Mouse (Mus musculus): ENCODE measurements at regions not wholly inside any gene's neighbourhood (a gene's known extent, or its start where the extent isn't known, plus 50 kb on each side); places are given as distances from the start of the nearest gene placed in this dataset.

DNA sequence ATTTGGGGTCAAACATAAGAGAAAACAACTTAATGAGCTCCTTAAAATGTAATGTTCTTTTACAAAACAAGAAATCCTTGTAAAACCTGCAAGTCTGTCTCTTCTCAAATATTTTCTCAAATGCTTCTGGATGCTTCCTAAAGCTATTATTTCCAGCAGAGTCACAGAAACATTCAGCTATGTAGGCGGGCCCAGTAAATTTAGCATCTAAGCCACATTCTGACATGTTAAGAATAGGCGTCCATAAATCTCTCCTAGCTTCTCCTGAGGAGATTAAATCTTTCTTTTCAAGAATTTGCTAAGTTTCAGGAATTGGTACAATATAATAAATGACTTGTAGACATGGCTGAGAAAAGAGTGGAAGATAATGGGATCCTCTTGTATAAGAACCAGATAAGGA is 858.9 kb upstream of the Stxbp6 start:
- Histone ChIP-seq H3K9ac (ENCODE audit: low read depth, low read length) (no peak overlapping the region), H3K27me3 (replicated peaks; ENCODE audit: control insufficient read depth, insufficient read depth, low read length) (no peaks in the 10 kb centered on the region), H3K4me1 (ENCODE audit: control insufficient read depth, insufficient read depth, low read length) (no peaks in the 10 kb centered on the region), H3K4me3 (ENCODE audit: low read length) (no peak overlapping the region), H3K27ac (ENCODE audit: low read length) (no peak overlapping the region), H3K4me2 (ENCODE audit: low read depth, low read length) (no peak overlapping the region), H3K9me3 (ENCODE audit: control insufficient read depth, low read length) (no peaks in the 10 kb centered on the region), H3K36me3 (ENCODE audit: control insufficient read depth, insufficient read depth, low read length) (no peaks in the 10 kb centered on the region)
- WGBS, result 66% methylated on average over 2 of the region's 2 CpGs
- no peak for ATAC-seq

DNA sequence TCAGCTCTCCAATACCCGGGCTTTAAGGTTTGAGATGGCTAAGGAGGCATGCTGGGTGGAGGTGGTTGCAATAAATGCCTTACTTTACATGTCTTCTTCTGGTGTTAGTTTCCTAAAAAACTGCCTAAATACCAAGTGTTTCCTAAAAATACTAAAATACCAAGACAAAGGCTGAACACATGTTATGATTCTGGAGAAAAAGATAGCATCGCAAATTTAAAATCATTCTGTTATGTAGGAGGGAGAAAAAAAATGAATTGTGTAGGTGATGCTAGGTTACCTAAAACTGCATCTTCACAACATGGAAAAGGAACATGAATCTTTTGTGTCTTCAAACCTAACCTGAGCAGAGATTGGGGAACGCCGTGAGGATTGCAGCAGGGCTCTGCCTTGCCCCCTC is 857.7 kb upstream of the Stxbp6 start:
- ATAC-seq, result no peak
- Histone ChIP-seq H3K4me1 (ENCODE audit: control insufficient read depth, insufficient read depth, low read length) (no peaks in the 10 kb centered on the region), H3K27ac (ENCODE audit: low read length) (no peak overlapping the region), H3K9me3 (ENCODE audit: control insufficient read depth, low read length) (no peaks in the 10 kb centered on the region), H3K36me3 (ENCODE audit: control insufficient read depth, insufficient read depth, low read length) (no peaks in the 10 kb centered on the region), H3K9ac (ENCODE audit: low read depth, low read length) (no peak overlapping the region), H3K27me3 (replicated peaks; ENCODE audit: control insufficient read depth, insufficient read depth, low read length) (no peaks in the 10 kb centered on the region), H3K4me2 (ENCODE audit: low read depth, low read length) (no peak overlapping the region), H3K4me3 (ENCODE audit: low read length) (no peak overlapping the region)
- 74% methylated on average over 4 of the region's 4 CpGs for WGBS

DNA sequence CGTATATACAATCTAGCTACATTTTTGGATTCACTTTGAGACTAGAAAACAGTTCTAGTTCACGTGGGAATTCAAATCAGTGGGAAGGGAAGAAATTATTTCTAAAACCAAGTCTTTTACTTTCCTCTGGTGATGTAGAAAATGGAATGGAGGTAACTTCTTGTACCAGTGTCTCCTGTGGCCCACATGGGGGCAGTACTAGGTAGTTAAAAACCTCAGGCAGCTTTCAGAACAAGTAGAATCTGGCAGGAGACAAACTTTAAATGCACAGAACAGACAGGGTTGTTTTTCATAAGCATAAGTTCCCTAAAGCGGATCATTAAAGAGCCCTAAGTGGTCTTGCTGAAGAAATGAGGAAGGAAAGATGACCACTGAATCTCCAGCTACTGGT is 855.2 kb upstream of the Stxbp6 start:
- H3K27ac ChIP-seq (ENCODE audit: low read length), result no peak overlapping the region
- H3K36me3 ChIP-seq (ENCODE audit: control insufficient read depth, insufficient read depth, low read length), result no peaks in the 10 kb centered on the region
- H3K4me2 ChIP-seq (ENCODE audit: low read depth, low read length), result no peak overlapping the region
- no peak overlapping the region for H3K4me3 ChIP-seq (ENCODE audit: low read length)
- no peak for ATAC-seq
- no peaks in the 10 kb centered on the region for H3K9me3 ChIP-seq (ENCODE audit: control insufficient read depth, low read length)
- H3K4me1 ChIP-seq (ENCODE audit: control insufficient read depth, insufficient read depth, low read length), result no peaks in the 10 kb centered on the region
- H3K27me3 ChIP-seq (replicated peaks; ENCODE audit: control insufficient read depth, insufficient read depth, low read length), result no peaks in the 10 kb centered on the region
- 46% methylated on average over 3 of the region's 3 CpGs for WGBS
- H3K9ac ChIP-seq (ENCODE audit: low read depth, low read length), result no peak overlapping the region

DNA sequence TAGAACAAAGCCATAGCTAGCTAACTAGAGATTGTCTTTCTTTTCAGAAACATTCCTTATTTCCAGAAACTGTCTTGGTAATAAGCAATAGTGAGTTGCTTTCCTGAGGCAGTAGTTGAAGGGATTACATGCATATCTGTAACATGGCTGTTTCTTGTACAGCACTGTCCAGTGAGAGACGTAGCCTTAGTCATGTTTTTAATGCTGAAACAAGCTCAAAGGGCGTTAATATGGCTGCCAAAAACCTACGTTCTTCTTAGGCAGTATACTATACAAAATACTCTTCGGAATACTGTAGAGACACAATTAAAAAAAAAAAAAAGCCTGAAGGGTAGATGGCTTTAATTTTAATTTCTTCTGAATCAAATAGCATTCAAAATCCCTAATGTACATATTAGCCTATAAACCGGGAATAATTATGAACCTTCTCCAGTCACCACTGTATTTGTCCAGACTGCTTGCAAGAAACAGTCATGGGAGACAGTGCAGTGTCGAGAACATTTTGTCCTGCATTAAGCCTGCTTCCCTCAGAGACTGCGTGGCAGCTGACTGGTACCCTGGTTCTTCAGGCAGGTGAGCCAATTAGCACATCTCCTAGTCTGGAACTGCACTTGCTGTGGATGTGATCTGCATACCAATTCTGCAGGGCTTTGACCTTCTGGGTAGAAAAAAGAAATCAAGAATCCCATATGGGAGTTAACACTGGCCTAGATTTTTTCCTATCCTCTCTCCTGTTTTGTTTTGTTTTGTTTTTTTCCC is 854.7 kb upstream of the Stxbp6 start:
- WGBS, result 86% methylated on average over 7 of the region's 7 CpGs
- Histone ChIP-seq H3K27me3 (replicated peaks; ENCODE audit: control insufficient read depth, insufficient read depth, low read length) (no peaks in the 10 kb centered on the region), H3K4me1 (ENCODE audit: control insufficient read depth, insufficient read depth, low read length) (no peaks in the 10 kb centered on the region), H3K9me3 (ENCODE audit: control insufficient read depth, low read length) (no peaks in the 10 kb centered on the region), H3K4me3 (ENCODE audit: low read length) (no peak overlapping the region), H3K9ac (ENCODE audit: low read depth, low read length) (no peak overlapping the region), H3K27ac (ENCODE audit: low read length) (no peak overlapping the region), H3K4me2 (ENCODE audit: low read depth, low read length) (no peak overlapping the region), H3K36me3 (ENCODE audit: control insufficient read depth, insufficient read depth, low read length) (no peaks in the 10 kb centered on the region)
- no peak for ATAC-seq
